Mouse (Mus musculus): ENCODE data around the gene Cacnb1. TPM values are rescaled to one million over a fixed set of nuclear protein-coding genes. Genes with fewer than 3 reads are reported as not detected.

Cacnb1 gene
- polyA plus RNA-seq, 1 experiment, result 79.4 TPM

DNA sequence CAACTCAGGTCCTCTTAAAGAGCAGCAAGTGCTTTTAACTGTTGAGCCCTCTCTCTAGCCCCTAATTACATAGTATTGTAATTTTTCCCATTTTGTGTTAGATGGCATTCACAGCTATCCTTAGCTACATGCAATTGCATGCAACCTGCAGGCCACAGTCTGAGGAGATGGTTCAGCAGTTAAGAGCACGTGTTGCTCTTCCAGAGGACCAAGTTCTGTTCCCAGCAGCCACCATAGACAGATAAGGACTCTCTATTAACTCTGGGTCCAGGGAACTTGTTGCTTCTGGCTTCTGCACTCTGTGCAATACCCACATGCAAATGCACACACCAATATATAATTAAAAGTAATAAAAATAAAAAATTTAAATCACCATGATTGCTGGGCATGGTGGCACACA, 26.1 kb downstream of the Cacnb1 start:
- no peak overlapping the region for H3K27ac ChIP-seq (ENCODE audit: control insufficient read depth, insufficient read depth, low read depth, low read length)
- H3K4me1 ChIP-seq (ENCODE audit: control insufficient read depth, insufficient read depth, low read length), result peaks cover 19% of the 10 kb centered on the region
- no peak overlapping the region for H3K4me3 ChIP-seq (ENCODE audit: control insufficient read depth, low read depth, low read length)
- no peaks in the 10 kb centered on the region for H3K36me3 ChIP-seq (ENCODE audit: control insufficient read depth, insufficient read depth, low read length)
- TF ChIP-seq CTCF (IDR thresholded peaks at IDR 0.05; ENCODE audit: control insufficient read depth, insufficient read depth, insufficient replicate concordance, low read depth, low read length) (no peak), POLR2A (IDR thresholded peaks at IDR 0.05; ENCODE audit: control insufficient read depth, low read depth, low read length) (no peak)
- peaks cover 2% of the 10 kb centered on the region; the same call in 1 of the 2 replicates for H3K27me3 ChIP-seq (ENCODE audit: control insufficient read depth, insufficient read depth, low read length)

DNA sequence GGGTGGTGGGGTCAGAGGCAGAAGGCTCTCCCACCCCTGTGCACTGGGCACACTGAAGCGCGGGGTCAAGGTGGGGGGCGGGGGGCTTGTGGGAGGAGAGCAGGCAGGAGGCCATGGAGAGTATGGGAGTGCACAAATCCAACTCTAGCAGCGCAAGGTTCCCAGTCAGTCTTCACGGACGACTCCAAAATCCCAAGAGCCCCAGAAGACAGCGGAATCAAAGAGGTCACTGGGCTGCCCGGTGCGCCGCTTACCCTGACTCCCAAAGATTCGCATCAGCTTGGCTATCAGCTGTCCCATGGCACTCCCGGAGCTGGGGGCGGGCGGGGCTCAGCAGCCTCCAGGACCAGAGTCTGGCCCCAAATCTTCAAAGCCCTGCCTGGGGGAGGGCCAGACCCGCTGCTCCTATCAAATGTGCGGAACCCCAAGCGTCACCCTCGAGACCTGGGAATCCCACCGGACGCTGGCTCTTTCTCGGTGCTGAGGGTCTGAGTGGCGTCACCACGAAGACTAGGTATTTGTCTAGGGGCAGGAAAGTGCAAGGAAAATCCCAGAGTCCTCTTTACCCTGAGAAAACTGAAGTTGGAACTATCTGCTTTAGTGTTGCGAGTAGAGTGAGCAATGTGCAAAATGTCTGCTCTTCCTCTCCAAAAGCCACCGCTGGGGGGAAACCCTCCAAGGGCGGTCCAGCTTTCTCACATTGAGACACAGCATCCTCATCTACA, 27.1 kb downstream of the Cacnb1 start, which contains the start of gene Arl5c:
Gene Arl5c, minus strand, starts transcription at position 618 of the 725 bp plus-strand sequence.
- TF ChIP-seq POLR2A (IDR thresholded peaks at IDR 0.05; ENCODE audit: control insufficient read depth, low read depth, low read length) (no peak), CTCF (IDR thresholded peaks at IDR 0.05; ENCODE audit: control insufficient read depth, insufficient read depth, insufficient replicate concordance, low read depth, low read length) (no peak)
- Histone ChIP-seq H3K36me3 (ENCODE audit: control insufficient read depth, insufficient read depth, low read length) (no peaks in the 10 kb centered on the region), H3K4me3 (ENCODE audit: control insufficient read depth, low read depth, low read length) (peak within 1 kb of the TSS; percentile 44), H3K4me1 (ENCODE audit: control insufficient read depth, insufficient read depth, low read length) (peaks cover 16% of the 10 kb centered on the region), H3K27me3 (ENCODE audit: control insufficient read depth, insufficient read depth, low read length) (peaks cover 2% of the 10 kb centered on the region; the same call in 1 of the 2 replicates), H3K27ac (ENCODE audit: control insufficient read depth, insufficient read depth, low read depth, low read length) (no peak within 1 kb of the TSS)

DNA sequence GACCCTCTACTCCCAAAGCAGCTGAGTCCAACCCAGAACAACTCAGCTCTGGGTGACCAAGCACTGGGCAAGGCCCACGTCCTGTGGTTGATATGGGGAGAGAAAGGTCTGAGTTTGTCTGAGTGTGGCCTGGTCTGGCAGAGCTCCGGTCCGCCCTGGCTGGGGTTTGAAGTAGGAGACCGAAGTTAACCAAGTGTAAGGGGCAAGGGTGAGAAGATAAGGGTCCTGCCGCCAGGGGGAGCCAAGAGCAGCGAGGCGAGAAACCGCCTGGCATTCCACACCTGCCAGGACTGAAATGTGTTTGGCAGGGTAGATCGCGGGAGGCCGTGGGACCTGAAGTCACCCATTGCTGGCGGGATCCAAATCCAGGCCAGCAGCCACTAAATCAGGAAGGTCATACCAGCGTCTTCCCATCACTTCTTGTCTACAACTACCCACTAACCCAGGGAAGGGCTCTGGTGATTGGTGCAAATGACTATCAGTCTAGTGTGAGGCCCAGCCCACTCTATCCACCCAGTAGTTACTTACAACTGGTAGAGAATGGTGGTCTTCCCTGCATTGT, 28.2 kb downstream of the Cacnb1 start:
- H3K4me3 ChIP-seq (ENCODE audit: control insufficient read depth, low read depth, low read length), result peak overlapping the region; percentile 44
- no peak overlapping the region for H3K27ac ChIP-seq (ENCODE audit: control insufficient read depth, insufficient read depth, low read depth, low read length)
- H3K36me3 ChIP-seq (ENCODE audit: control insufficient read depth, insufficient read depth, low read length), result no peaks in the 10 kb centered on the region
- peaks cover 18% of the 10 kb centered on the region for H3K4me1 ChIP-seq (ENCODE audit: control insufficient read depth, insufficient read depth, low read length)
- peaks cover 2% of the 10 kb centered on the region; the same call in 1 of the 2 replicates for H3K27me3 ChIP-seq (ENCODE audit: control insufficient read depth, insufficient read depth, low read length)
- no peak for TF ChIP-seq POLR2A (IDR thresholded peaks at IDR 0.05; ENCODE audit: control insufficient read depth, low read depth, low read length)
- peak; percentile 74; the same call in 1 of the 2 replicates for TF ChIP-seq CTCF (IDR thresholded peaks at IDR 0.05; ENCODE audit: control insufficient read depth, insufficient read depth, insufficient replicate concordance, low read depth, low read length)

DNA sequence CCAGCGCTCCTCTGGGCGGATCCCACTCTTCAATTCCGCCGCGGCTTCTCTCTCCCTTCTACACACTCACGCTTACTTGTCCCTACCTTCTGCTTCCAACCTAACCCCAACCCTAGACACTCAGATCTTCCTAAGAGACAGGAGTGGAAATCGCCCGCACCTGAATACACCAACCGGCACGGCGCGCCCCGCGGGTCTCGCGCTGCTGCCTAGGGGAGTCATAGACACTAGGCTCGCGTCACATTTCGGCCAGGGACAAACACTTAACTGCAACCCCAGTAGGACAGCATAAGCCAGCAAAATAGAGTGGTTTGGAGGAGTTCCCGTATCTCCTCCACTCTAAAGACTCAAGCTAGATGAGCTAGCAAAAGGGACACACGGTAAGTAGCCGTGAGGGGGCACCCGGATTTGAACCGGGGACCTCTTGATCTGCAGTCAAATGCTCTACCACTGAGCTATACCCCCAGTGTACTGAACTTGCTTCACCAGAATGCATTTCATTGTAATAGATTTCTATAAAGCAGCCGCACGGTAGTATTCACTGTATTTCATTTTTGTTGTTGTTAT, 34.2 kb downstream of the Cacnb1 start:
- Histone ChIP-seq H3K36me3 (ENCODE audit: control insufficient read depth, insufficient read depth, low read length) (no peaks in the 10 kb centered on the region), H3K27me3 (ENCODE audit: control insufficient read depth, insufficient read depth, low read length) (no peaks in the 10 kb centered on the region), H3K27ac (ENCODE audit: control insufficient read depth, insufficient read depth, low read depth, low read length) (peak overlapping the region; percentile 92), H3K4me3 (ENCODE audit: control insufficient read depth, low read depth, low read length) (peak overlapping the region; percentile 92), H3K4me1 (ENCODE audit: control insufficient read depth, insufficient read depth, low read length) (peaks cover 24% of the 10 kb centered on the region)
- TF ChIP-seq CTCF (IDR thresholded peaks at IDR 0.05; ENCODE audit: control insufficient read depth, insufficient read depth, insufficient replicate concordance, low read depth, low read length) (no peak), POLR2A (IDR thresholded peaks at IDR 0.05; ENCODE audit: control insufficient read depth, low read depth, low read length) (peak; percentile 24; the same call in 1 of the 2 replicates)

DNA sequence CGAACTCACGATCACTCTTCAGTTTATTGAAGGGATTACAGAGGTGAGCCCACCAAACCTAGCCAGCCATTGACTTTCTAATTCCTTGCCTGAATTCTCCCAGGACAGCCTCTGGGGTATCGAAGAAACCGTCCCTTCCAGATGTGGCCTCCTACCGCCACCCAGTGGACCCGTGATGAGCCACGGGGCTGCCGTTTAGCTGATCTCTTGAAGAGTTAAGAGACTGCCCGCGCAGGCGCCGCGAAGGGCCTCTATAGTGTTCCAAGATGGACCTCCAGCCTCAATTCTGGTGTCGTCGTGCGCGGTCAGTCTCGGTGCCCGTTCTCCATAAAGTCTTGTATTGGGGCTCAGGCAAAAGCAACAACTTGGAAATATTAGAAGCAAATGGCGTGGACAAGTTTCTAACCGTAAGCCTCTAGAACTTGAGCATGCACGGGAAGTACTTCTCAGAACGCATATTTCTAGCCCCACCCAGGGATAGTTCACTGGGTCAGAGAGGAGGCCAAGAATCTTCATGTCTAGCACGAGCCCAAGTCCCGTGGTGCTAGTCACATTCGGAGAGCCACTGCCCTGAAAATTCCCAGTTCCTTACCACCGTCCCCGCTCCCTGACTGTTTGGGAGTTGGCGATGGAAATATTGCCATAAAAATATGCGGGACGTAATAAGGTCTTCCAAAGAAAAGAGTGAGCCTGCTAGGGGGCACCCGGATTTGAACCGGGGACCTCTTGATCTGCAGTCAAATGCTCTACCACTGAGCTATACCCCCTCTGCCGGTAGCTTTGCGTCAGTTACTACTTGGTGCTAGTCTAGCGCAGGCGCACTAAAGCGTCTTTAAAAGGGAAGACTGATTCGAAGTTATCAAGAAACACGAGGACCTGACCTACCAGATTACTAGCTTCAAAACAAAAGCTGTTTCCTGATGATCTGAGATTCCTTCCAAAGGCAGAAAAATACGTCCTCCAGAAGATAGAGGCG, 35.0 kb downstream of the Cacnb1 start:
- Histone ChIP-seq H3K4me3 (ENCODE audit: control insufficient read depth, low read depth, low read length) (peak overlapping the region; percentile 92), H3K4me1 (ENCODE audit: control insufficient read depth, insufficient read depth, low read length) (peaks cover 24% of the 10 kb centered on the region), H3K27me3 (ENCODE audit: control insufficient read depth, insufficient read depth, low read length) (no peaks in the 10 kb centered on the region), H3K36me3 (ENCODE audit: control insufficient read depth, insufficient read depth, low read length) (no peaks in the 10 kb centered on the region), H3K27ac (ENCODE audit: control insufficient read depth, insufficient read depth, low read depth, low read length) (peak overlapping the region; percentile 92)
- TF ChIP-seq POLR2A (IDR thresholded peaks at IDR 0.05; ENCODE audit: control insufficient read depth, low read depth, low read length) (peak; percentile 46; the same call in 1 of the 2 replicates), CTCF (IDR thresholded peaks at IDR 0.05; ENCODE audit: control insufficient read depth, insufficient read depth, insufficient replicate concordance, low read depth, low read length) (peak; percentile 66; the same call in 1 of the 2 replicates)

DNA sequence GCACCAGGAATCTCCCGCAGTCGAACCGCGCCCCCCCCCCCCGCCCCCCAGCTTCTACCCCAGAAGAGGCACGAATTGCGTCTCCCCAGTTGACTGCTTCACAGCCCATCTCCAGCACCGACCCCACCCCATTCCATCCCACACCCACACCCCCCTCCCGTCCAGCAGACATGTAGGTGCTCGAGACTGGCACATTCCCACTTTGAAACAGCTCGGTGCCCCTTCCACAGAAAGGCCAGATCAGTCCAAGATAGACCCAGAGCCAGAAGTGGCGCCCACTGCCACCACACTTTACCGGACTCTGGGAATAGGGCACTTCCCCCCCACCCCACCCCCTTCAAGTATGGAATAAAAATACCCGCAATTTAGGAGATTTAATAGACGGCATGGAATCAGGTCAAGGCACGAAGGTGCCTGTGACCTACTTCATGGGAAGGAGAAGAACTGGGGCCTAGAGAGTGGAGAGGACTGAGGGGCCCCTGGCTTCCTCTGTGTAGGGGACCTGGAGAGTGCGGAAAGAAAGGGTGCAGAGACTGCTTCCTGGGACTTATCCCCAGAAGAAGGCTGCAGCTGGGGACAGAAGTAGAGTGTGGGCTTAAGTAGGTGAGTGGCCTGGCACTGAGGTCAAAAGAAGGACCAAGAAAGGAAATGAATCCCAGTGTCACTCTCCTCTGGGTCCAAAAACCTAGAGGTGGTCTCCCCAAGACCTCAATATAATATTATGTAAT, 35.9 kb downstream of the Cacnb1 start:
- Histone ChIP-seq H3K36me3 (ENCODE audit: control insufficient read depth, insufficient read depth, low read length) (no peaks in the 10 kb centered on the region), H3K27me3 (ENCODE audit: control insufficient read depth, insufficient read depth, low read length) (no peaks in the 10 kb centered on the region), H3K4me1 (ENCODE audit: control insufficient read depth, insufficient read depth, low read length) (peaks cover 24% of the 10 kb centered on the region), H3K27ac (ENCODE audit: control insufficient read depth, insufficient read depth, low read depth, low read length) (no peak overlapping the region), H3K4me3 (ENCODE audit: control insufficient read depth, low read depth, low read length) (peak overlapping the region; percentile 92)
- TF ChIP-seq CTCF (IDR thresholded peaks at IDR 0.05; ENCODE audit: control insufficient read depth, insufficient read depth, insufficient replicate concordance, low read depth, low read length), result no peak
- TF ChIP-seq POLR2A (IDR thresholded peaks at IDR 0.05; ENCODE audit: control insufficient read depth, low read depth, low read length), result no peak

Data from testis, adult 2 months (tissue).